Mouse (Mus musculus) hindbrain, embryonic 15.5 days (tissue): ENCODE data around the gene Gm20812. TPM values are rescaled to one million over a fixed set of nuclear protein-coding genes. Genes with fewer than 3 reads are reported as not detected.
"Not testable (repeated sequence)": the region's sequence is repeated elsewhere in the genome, so short reads cannot be mapped to it uniquely, and the experiment has no call there.

Experiments
- ATAC-seq: fragments of 200-750 bp; cut with Nextera tagmentation; 2 replicates; pipeline ENCODE4 v1.8.0; 2017; ENCODE audit warnings: low read depth, moderate number of reproducible peaks, moderate TSS enrichment; ENCODE audit not compliant: low FRiP score
- H3K27ac ChIP-seq: fragments of 300-500 bp; sonication (generic); replicated peaks from 2 replicates; pipeline ENCODE4 v1.5.1; 2015; ENCODE audit warnings: mild to moderate bottlenecking, inconsistent platforms
- H3K27me3 ChIP-seq: fragments of 300-500 bp; sonication (generic); 2 replicates; pipeline ENCODE4 v1.6.1; 2015; ENCODE audit warnings: control low read depth, inconsistent platforms
- H3K36me3 ChIP-seq: fragments of 300-500 bp; sonication (generic); 2 replicates; pipeline ENCODE4 v1.6.1; 2015; ENCODE audit warnings: control low read depth, inconsistent platforms
- H3K4me1 ChIP-seq: fragments of 300-500 bp; sonication (generic); replicated peaks from 2 replicates; pipeline ENCODE4 v1.6.1; 2015; ENCODE audit warnings: control low read depth, inconsistent platforms
- H3K4me2 ChIP-seq: fragments of 300-500 bp; sonication (generic); 2 replicates; pipeline ENCODE4 v1.6.1; 2015; ENCODE audit warnings: moderate library complexity, mild to moderate bottlenecking, inconsistent platforms
- H3K4me3 ChIP-seq: fragments of 300-500 bp; sonication (generic); 2 replicates; pipeline ENCODE4 v1.5.1; 2015; ENCODE audit warnings: mild to moderate bottlenecking, inconsistent platforms
- H3K9ac ChIP-seq: fragments of 300-500 bp; sonication (generic); 2 replicates; pipeline ENCODE4 v1.6.1; 2015; ENCODE audit warnings: inconsistent platforms
- H3K9me3 ChIP-seq: fragments of 300-500 bp; sonication (generic); 2 replicates; pipeline ENCODE4 v1.6.1; 2016; ENCODE audit warnings: control low read depth, inconsistent platforms
- WGBS: fragments of 180-500 bp; shearing (Covaris S2); methylation state at CpG from one replicate; pipeline ENCODE4 v1.1.7; 2015; 5-methylcytosine and 5-hydroxymethylcytosine counted together
- polyA plus RNA-seq: library from polyadenylated mRNA; unstranded; fragments of >200 nt; fragmentation: Nextera tagmentation; extraction: Ambion mirVana; gene quantifications from 2 replicates; pipeline ENCODE4 v1.2.1, GENCODE M21; 2015

Gene Gm20812
- not detected in 2 replicates for polyA plus RNA-seq

DNA sequence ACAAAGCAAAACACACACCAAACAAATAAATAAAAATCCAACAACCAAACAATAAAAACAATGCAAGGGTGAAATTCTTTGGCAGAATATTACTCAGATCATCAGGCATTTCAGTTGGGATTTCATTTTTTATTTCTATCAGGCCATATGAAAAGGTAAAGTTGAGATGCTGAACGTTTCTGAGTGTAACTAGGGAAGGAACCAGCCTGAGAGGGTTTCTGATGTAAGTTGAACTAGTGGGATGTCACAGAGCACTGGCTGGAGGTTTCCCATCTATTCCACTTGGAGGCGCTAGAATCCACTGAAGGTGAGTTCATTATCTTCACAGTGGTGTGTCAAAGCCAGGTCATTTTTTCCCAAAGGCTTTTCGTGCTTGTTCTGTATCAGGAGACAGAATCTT is at the start of gene Gm20812:
Gene Gm20812, plus strand, starts transcription at position 301 of the 400 bp plus-strand sequence.
- not testable (repeated sequence) for H3K4me1 ChIP-seq, H3K36me3 ChIP-seq, H3K9ac ChIP-seq, H3K4me3 ChIP-seq, H3K4me2 ChIP-seq, H3K9me3 ChIP-seq, H3K27ac ChIP-seq, H3K27me3 ChIP-seq, ATAC-seq
- WGBS, result no CpG with 5 or more reads among the region's 3 CpGs

Other genes with a start within 250 kb of the Gm20812 start
- not detected in 2 replicates for gene Gm29554, start 108.0 kb upstream of the Gm20812 start, polyA plus RNA-seq